Mouse (Mus musculus) gastrocnemius, adult 18-20 months (tissue): ENCODE data around the gene Ltb. TPM values are rescaled to one million over a fixed set of nuclear protein-coding genes. Genes with fewer than 3 reads are reported as not detected.

Experiments used
- DNase-seq: peaks from one replicate; pipeline ENCODE4 v3.0.0; 2021; ENCODE audit warnings: low spot score
- long read RNA-seq, 2 experiments: library from polyadenylated mRNA; stranded (forward); transcript quantifications; one replicate each; pipeline ENCODE4 v2.0.0; 2021
- total RNA-seq, 2 experiments: library from RNA; stranded (reverse); gene quantifications; 2 replicates each; pipeline ENCODE4 v1.2.3; 2021

The Ltb gene
- under 1 TPM in 1 of 2 experiments, not detected in 1; 0.38 TPM for total RNA-seq
- long read RNA-seq, experiment 1, result 0 reads
- long read RNA-seq, experiment 2, partial matches to known transcripts, result 1 of 1 reads
- long read RNA-seq, experiment 2, other reads (novel, unspliced or antisense), result 0 of 1 reads

- no peak for DNase-seq
Observed at GRCm38 (mm10) chr17:35193881-35194843, at the start of gene Ltb. Gene Ltb, plus strand, starts transcription at chr17:35194439.

GRCm38 (mm10) chr17:35146139-35146538 lies 48.1 kb upstream of the Ltb start:
- DNase-seq, result no peak

- no peak for DNase-seq
Observed at GRCm38 (mm10) chr17:35147348-35147747, 46.9 kb upstream of the Ltb start.

- DNase-seq, result no peak
Observed at GRCm38 (mm10) chr17:35147922-35148639, 46.2 kb upstream of the Ltb start.

- no peak for DNase-seq
Observed at GRCm38 (mm10) chr17:35152121-35152520, 42.1 kb upstream of the Ltb start.

- DNase-seq, result no peak
Observed at GRCm38 (mm10) chr17:35153077-35153476, 41.2 kb upstream of the Ltb start.

- no peak for DNase-seq
Observed at GRCm38 (mm10) chr17:35153931-35154330, 40.3 kb upstream of the Ltb start.

- no peak for DNase-seq
Observed at GRCm38 (mm10) chr17:35154616-35155015, 39.6 kb upstream of the Ltb start.

GRCm38 (mm10) chr17:35155451-35155850 lies 38.8 kb upstream of the Ltb start:
- DNase-seq, result no peak

GRCm38 (mm10) chr17:35156461-35157200 lies 37.6 kb upstream of the Ltb start:
- DNase-seq, result no peak

- DNase-seq, result no peak
Observed at GRCm38 (mm10) chr17:35157254-35157653, 37.0 kb upstream of the Ltb start.

- DNase-seq, result no peak
Observed at GRCm38 (mm10) chr17:35157661-35158175, 36.5 kb upstream of the Ltb start.

GRCm38 (mm10) chr17:35158850-35159593 lies 35.2 kb upstream of the Ltb start:
- DNase-seq, result no peak

- no peak for DNase-seq
Observed at GRCm38 (mm10) chr17:35159638-35160037, 34.6 kb upstream of the Ltb start.

GRCm38 (mm10) chr17:35161421-35161820 lies 32.8 kb upstream of the Ltb start:
- no peak for DNase-seq

GRCm38 (mm10) chr17:35162121-35162520 lies 32.1 kb upstream of the Ltb start:
- DNase-seq, result no peak

GRCm38 (mm10) chr17:35162730-35163129 lies 31.5 kb upstream of the Ltb start:
- DNase-seq, result no peak

- DNase-seq, result no peak
Observed at GRCm38 (mm10) chr17:35163326-35164081, 30.7 kb upstream of the Ltb start.

GRCm38 (mm10) chr17:35164218-35164567 lies 30.0 kb upstream of the Ltb start:
- no peak for DNase-seq
